Mouse (Mus musculus) lung, postnatal 0 days (tissue): ENCODE data around the gene Kbtbd13.

ENCODE experiments used
- CTCF ChIP-seq: IDR thresholded peaks from 2 replicates; pipeline ENCODE4 v1.5.1; 2016; ENCODE audit warnings: antibody characterized with exemption, mild to moderate bottlenecking
- EP300 ChIP-seq: IDR thresholded peaks from 2 replicates; pipeline ENCODE4 v1.6.1; 2016; ENCODE audit warnings: antibody characterized with exemption, mild to moderate bottlenecking, control low read depth

- TF ChIP-seq CTCF, result no peak
- no peak for TF ChIP-seq EP300
Observed at GRCm38 (mm10) chr9:65365721-65366120, 25.7 kb downstream of the Kbtbd13 start.
